Mouse (Mus musculus) yolk sac, embryonic 10.5 days (tissue): ENCODE results near the gene Slc35b2.

Source experiments
- DNase-seq: peaks from one replicate; pipeline ENCODE4 v3.0.0-alpha.2; 2017; ENCODE audit warnings: low spot score

Gene Slc35b2

DNA sequence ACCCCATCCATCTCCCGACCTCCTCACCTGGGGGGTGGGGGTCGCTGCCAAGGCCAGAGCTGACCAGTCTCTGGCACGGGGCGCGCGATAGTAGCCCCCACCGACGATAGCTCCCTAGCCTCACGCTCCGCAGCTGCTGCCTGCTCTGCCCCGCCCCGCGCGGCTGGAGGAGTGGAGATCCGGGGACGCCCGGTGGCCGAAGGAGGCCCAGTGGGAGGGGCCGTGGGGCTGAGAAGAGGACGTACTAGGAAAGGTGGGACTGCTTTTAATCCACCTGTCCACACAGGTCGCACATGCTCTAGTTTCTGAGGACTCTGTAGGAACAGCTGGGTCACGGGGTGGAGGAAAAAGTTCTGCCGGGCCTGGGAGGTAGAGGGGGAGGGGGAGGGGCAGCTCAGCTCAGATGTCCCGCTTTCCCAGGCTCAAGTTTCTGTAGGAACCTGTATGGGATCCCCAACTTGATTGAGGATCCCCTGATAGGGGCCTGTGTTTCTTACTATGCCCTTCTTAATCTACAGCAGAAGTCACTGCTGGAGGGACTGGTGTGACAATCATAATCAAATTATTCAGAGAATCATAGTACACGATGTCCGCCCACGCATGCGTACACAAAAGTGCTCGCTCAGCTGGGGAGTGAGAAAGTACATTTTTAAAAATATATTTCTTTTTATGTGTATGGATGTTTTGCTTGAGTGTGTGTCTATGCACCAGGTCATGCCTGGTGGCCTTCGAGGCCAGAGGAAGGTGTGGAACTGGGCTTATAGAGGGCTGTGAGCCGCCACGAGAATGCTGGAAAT, 36.0 kb downstream of the Slc35b2 start, which contains the start of gene Slc29a1:
Slc29a1 (minus strand) TSS at position 161 of the 797 bp plus-strand sequence.
- DNase-seq: peak; percentile 51

DNA sequence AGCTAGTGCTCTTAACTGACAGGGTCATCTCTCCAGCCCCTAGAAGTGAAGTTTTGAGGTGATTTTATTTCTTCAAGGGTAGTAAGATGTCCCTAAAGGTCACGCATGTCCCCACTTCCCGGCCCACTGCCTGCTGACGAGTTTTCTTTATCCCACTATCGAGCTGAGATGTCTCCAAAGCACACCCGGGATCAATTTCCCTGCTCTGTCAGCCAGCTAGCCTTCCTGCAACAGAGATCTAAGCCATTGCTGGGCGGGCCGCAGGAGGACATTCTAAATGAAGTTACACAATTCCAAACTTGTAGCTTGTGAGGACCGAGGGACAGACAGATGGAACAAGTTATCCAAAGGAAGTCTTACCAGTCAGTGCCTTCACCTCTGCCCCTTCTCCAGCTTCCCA, 36.6 kb downstream of the Slc35b2 start:
- DNase-seq: no peak

DNA sequence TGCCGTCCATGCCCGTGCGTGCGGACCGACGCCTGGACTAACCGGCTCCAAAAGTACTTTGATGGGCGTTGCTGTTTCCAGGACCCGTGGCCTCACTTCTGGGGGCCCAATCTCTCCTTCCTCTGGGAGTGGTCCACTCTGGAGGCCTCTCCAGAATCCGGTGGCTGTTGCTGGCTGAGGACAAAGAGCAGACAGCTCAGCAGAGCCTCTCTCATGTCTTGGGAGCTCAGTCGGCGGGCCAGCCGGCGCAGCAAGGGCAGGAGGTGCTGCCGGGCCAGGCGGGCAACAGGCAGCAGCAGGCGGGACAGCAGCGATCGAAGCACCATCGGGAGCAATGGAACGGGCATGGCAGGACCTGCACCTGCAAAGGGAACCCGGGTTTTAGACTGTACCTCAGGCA, 37.7 kb downstream of the Slc35b2 start:
- DNase-seq: no peak

DNA sequence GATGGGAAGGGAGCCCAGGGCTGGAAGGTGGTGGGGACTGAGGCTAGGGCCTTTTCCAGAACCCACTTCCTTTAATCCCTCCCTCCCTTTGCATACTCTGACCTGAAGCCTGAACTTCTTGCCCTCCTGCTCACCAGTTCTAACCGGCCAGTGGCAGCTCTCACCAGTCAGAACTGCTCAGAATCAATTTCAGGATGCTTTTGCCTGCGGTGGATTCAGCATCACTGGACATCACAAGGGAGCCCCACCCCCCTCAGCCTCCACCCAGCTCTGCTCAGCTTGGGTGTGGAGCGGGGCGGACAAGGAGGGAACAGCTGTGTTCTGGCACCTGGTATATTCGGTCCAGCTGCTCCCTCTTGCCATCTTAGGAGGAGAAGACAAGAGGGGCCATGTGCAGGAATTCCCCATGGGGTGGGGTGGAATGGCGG, 38.2 kb downstream of the Slc35b2 start, which contains the start of gene Mymx:
Mymx (minus strand) TSS at position 226 of the 428 bp plus-strand sequence.
- DNase-seq: no peak

DNA sequence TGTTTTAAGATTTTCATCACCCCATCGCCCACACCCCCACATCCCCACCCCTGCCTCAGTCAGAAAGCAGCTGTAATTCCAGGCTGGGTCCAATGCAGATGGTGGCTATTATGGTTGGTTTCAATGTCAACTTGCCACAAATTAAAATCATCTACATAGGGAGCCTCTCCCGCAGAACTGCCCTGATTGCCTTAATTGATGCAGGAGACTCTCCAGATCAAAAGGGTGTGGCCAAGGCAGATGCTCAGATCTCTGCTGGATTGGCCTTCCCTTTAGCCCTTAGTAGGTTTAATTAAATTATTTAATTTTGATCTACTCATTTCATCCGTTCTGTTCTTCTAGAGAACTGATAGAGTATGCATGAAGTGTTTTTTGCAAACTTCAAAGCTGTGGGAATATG, 39.3 kb downstream of the Slc35b2 start:
- no peak for DNase-seq

DNA sequence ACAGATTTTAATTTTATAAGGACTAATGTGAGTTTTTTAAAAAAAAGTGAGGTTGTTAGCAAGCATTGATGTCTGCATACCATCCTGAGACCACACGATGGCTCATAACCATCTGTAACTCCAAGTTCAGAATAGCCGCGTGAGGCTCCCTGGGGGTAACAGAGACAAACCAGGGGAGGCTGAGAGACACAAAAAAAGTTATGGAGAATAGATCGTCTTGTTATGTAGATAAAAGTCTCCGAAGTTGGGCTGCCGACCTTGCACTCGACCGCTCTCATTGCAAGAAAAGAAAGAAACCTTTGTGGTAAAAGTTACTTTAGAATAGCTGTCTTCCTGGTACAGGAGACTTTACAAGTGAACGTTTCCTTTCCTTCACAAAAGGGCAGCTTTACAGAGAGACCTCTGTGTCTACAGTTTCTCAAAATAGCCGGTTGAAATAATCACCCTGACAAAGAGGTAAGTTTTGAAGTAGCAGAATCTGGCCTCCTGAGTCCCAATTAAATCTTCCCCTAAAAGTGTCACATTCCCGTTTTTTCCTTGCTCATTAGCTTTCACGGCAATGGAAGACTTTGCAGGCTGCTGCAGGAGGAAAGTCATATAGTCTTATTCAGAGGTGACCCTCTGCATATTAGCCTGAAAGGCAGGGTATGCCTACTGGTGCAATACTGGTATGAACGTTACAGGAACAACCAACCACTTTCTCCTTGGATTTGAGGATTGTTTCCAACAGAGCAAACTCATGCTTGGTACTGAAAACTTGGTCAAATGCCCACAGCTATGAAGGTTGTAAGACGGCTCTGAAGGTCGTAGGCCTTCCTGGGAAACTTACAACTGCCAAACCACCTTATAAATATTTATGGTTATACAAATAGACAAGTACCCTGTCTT, 43.6 kb downstream of the Slc35b2 start:
- no peak for DNase-seq

DNA sequence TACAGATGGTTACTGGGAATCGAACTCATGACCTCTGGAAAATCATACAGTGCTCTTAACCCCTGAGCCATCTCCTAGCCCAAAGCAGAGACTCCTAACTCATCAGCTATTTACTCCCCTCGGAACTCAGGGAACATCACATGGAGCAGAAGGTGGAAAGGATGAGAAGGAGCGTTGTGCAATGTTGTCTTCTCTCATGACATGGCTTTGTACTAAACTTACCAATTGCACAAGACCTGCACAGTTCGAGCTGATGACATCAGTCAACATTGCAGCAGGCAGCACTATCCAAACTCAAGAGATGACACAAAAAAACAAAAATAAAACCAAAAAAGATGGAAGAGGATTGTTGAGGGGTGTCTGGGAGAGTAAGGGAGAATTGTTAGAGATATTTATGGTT, 44.7 kb downstream of the Slc35b2 start:
- no peak for DNase-seq

DNA sequence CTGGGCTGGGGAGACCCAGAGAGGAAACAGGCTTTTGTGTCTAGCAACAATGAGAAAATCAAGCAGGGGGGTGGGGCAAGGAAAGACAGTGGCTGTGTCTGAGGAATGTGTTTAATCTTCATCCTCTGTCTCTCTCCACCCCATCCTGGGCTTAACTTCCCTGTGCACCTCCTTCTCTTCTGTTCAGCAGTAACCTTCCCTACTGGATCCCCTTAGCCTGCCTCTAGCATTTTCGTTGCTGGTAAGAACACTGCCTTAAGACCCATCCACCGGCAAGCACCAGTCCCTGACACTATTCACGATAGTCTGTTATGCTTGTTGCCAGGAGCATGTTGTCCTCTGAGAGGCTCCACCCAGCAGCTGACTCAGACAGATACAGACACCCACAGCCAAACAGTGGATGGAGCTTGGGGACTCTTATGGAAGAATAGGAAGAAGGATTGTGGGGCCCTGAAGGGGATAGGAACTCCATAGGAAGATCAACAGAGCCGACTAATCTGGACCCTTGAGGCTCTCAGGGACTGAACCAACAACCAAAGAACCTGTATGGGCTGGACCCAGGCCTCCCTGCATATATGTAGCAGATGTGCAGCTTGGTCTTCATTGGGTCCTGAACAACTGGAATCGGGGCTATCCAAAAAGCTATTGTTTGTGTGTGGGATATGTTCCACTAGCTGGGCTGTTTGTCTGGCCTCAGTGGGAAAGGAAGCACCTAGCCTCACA, 46.6 kb downstream of the Slc35b2 start:
- DNase-seq: no peak

DNA sequence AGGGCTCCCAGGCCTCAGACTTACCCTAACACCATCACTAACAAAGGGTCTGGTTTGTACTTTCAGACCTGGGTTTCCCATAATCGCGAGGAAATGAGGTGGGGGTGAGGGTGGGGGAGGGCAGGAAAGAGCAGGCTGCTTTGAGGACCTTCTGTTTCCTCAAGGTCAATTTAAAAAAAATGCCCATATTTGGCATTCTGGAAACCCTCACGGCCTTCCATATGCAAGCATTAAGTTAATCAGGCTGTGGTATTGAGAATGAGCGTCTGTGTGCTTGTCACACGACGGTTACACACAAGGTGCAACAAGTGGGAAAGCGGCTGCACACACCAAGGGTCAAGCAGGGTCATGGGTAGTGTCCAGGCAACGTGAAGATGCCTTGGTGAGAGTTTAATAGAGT, 48.3 kb downstream of the Slc35b2 start:
- DNase-seq: no peak

DNA sequence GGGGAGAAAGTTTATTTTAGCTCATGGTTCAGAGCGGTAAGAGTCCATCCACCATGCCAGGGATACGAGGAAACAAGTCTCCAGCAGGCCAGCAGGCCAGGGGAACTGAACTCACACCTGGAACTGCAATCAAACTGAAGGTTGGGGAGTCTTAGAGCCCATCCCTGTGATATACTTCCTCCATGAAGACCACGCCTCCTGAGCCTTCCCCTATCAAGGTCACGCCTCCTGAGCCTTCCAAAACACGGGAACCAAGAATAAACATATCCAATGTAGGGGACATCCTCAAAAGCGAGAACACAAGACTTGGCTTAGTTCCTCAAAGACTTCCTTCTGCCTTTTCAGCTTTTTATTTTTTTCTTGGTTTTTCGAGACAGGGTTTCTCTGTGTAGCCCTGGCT, 49.2 kb downstream of the Slc35b2 start:
- DNase-seq: no peak

DNA sequence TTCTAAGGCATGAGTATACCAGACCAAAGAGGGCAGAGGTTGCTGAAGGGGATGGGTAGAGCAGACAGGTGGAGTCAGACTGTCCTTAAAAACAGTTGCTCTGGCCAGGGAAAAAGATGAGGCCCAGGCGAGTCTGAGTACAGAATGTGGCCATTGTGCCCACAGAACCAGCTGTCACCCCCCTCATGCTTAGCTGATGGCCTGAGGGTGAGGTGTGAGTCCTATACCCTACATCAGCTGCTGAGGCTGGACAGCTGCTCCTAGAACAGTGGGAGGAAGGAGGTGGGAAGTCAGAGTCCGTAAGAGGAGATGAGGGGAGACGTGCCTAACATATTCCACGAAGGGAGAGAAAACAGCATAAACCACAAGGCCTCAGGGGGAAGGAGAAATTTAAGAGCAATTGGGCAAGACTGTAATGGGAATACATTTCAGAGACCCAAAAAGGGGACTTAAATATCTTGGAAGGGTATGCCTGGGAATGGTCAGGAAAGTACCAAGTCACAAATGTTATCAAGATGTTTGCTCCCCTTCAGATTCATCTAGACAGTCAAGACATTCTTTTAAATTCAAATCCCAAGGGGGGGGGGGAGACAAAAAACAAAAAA, 52.5 kb downstream of the Slc35b2 start:
- DNase-seq: no peak

DNA sequence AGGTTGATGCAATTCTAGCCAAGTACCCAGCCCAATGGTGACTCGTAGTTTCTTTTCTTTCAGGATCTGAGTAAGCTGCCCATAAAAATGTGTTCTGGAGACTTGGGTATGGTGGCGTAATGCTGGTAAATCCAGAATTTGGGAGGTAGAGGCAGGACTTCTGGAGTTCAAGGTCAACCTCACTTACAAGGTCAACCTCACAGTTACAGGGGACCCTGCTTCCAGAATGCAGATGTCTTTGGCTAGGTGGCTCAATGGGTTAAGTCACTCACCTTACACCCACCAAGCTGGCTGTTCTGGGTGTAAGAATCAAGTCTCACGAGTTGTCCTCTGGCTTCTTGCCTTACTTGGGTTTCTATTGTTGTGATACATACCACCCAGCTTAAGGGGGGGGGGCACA, 53.0 kb downstream of the Slc35b2 start:
- DNase-seq: no peak
